Mouse (Mus musculus) neural tube, embryonic 15.5 days (tissue): Measurements from ENCODE around the gene Elobl. TPM values are rescaled to one million over a fixed set of nuclear protein-coding genes. Genes with fewer than 3 reads are reported as not detected.

ENCODE experiments used
- ATAC-seq: fragments of 200-750 bp; cut with Nextera tagmentation; 2 replicates; pipeline ENCODE4 v1.8.0; 2017; ENCODE audit warnings: mild to moderate bottlenecking, moderate TSS enrichment, moderate library complexity; ENCODE audit not compliant: low FRiP score
- H3K27ac ChIP-seq: fragments of 300-500 bp; sonication (generic); replicated peaks from 2 replicates; pipeline ENCODE4 v1.5.1; 2015; ENCODE audit warnings: mild to moderate bottlenecking, inconsistent platforms
- H3K27me3 ChIP-seq: fragments of 300-500 bp; sonication (generic); replicated peaks from 2 replicates; pipeline ENCODE4 v1.6.1; 2015; ENCODE audit warnings: inconsistent platforms
- H3K36me3 ChIP-seq: fragments of 300-500 bp; sonication (generic); 2 replicates; pipeline ENCODE4 v1.6.1; 2015; ENCODE audit warnings: inconsistent platforms
- H3K4me1 ChIP-seq: fragments of 300-500 bp; sonication (generic); 2 replicates; pipeline ENCODE4 v1.6.1; 2015; ENCODE audit warnings: inconsistent platforms
- H3K4me2 ChIP-seq: fragments of 300-500 bp; sonication (generic); 2 replicates; pipeline ENCODE4 v1.6.1; 2015; ENCODE audit warnings: inconsistent platforms, mild to moderate bottlenecking, moderate library complexity
- H3K4me3 ChIP-seq: fragments of 300-500 bp; sonication (generic); replicated peaks from 2 replicates; pipeline ENCODE4 v1.5.1; 2015; ENCODE audit warnings: mild to moderate bottlenecking, inconsistent platforms
- H3K9ac ChIP-seq: fragments of 300-500 bp; sonication (generic); replicated peaks from 2 replicates; pipeline ENCODE4 v1.6.1; 2015; ENCODE audit warnings: mild to moderate bottlenecking, inconsistent platforms
- H3K9me3 ChIP-seq: fragments of 300-500 bp; sonication (generic); replicated peaks from 2 replicates; pipeline ENCODE4 v1.6.1; 2016; ENCODE audit warnings: inconsistent platforms
- WGBS: fragments of 180-500 bp; shearing (Covaris S2); methylation state at CpG from one replicate; pipeline ENCODE4 v1.1.7; 2015; ENCODE audit warnings: mixed read lengths; 5-methylcytosine and 5-hydroxymethylcytosine counted together
- polyA plus RNA-seq: library from polyadenylated mRNA; unstranded; fragments of >200 nt; fragmentation: Nextera tagmentation; extraction: Ambion mirVana; gene quantifications from 2 replicates; pipeline ENCODE4 v1.2.1, GENCODE M21; 2015

Gene Elobl
- polyA plus RNA-seq, 1 experiment from 2014 or later = not detected

GRCm38 (mm10) chr11:88950640-88951250, 16.0 kb downstream of the Elobl start:
- Histone ChIP-seq H3K4me3 (no peak overlapping the region), H3K27me3 (no peaks in the 10 kb centered on the region), H3K4me1 (peaks cover 19% of the 10 kb centered on the region), H3K36me3 (peaks cover 9% of the 10 kb centered on the region), H3K9me3 (no peaks in the 10 kb centered on the region), H3K4me2 (no peak overlapping the region), H3K9ac (no peak overlapping the region), H3K27ac (no peak overlapping the region)
- no peak for ATAC-seq
- 92% methylated on average over 13 of the region's 13 CpGs for WGBS

GRCm38 (mm10) chr11:88949802-88950639, 16.7 kb downstream of the Elobl start:
- Histone ChIP-seq H3K4me1 (peaks cover 13% of the 10 kb centered on the region), H3K9ac (no peak overlapping the region), H3K4me2 (no peak overlapping the region), H3K27ac (no peak overlapping the region), H3K36me3 (peaks cover 13% of the 10 kb centered on the region), H3K9me3 (no peaks in the 10 kb centered on the region), H3K27me3 (no peaks in the 10 kb centered on the region), H3K4me3 (no peak overlapping the region)
- ATAC-seq = no peak
- WGBS = 87% methylated on average over 8 of the region's 8 CpGs

GRCm38 (mm10) chr11:88948896-88949295, 17.8 kb downstream of the Elobl start:
- Histone ChIP-seq H3K4me3 (no peak overlapping the region), H3K9ac (no peak overlapping the region), H3K4me1 (0 out of 2 replicates have a peak, but pooled peaks cover 4% of the 10 kb centered on the region), H3K4me2 (no peak overlapping the region), H3K27me3 (no peaks in the 10 kb centered on the region), H3K9me3 (no peaks in the 10 kb centered on the region), H3K36me3 (peaks cover 15% of the 10 kb centered on the region), H3K27ac (no peak overlapping the region)
- 86% methylated on average over 8 of the region's 8 CpGs for WGBS
- ATAC-seq = no peak

- Histone ChIP-seq H3K9ac (no peak overlapping the region), H3K36me3 (peaks cover 20% of the 10 kb centered on the region), H3K9me3 (no peaks in the 10 kb centered on the region), H3K27me3 (no peaks in the 10 kb centered on the region), H3K4me2 (no peak overlapping the region), H3K27ac (no peak overlapping the region), H3K4me3 (no peak overlapping the region), H3K4me1 (0 out of 2 replicates have a peak, but pooled peaks cover 2% of the 10 kb centered on the region)
- no peak for ATAC-seq
- WGBS = 91% methylated on average over 6 of the region's 8 CpGs
Measured at GRCm38 (mm10) chr11:88945971-88946585, 20.7 kb downstream of the Elobl start.

GRCm38 (mm10) chr11:88941489-88941888, 25.2 kb downstream of the Elobl start:
- 84% methylated on average over 12 of the region's 12 CpGs for WGBS
- no peak overlapping the region for H3K27ac ChIP-seq
- peaks cover 22% of the 10 kb centered on the region for H3K36me3 ChIP-seq
- H3K4me3 ChIP-seq = no peak overlapping the region
- no peaks in the 10 kb centered on the region for H3K4me1 ChIP-seq
- no peaks in the 10 kb centered on the region for H3K27me3 ChIP-seq
- H3K9me3 ChIP-seq = no peaks in the 10 kb centered on the region
- no peak for ATAC-seq
- H3K4me2 ChIP-seq = no peak overlapping the region
- H3K9ac ChIP-seq = no peak overlapping the region

- H3K4me2 ChIP-seq = no peak overlapping the region
- WGBS = 93% methylated on average over 4 of the region's 4 CpGs
- H3K27me3 ChIP-seq = no peaks in the 10 kb centered on the region
- no peaks in the 10 kb centered on the region for H3K4me1 ChIP-seq
- no peaks in the 10 kb centered on the region for H3K9me3 ChIP-seq
- no peak for ATAC-seq
- H3K27ac ChIP-seq = no peak overlapping the region
- no peak overlapping the region for H3K4me3 ChIP-seq
- H3K9ac ChIP-seq = no peak overlapping the region
- peaks cover 26% of the 10 kb centered on the region for H3K36me3 ChIP-seq
Measured at GRCm38 (mm10) chr11:88939634-88940033, 27.1 kb downstream of the Elobl start.

GRCm38 (mm10) chr11:88938770-88939169, 28.0 kb downstream of the Elobl start:
- Histone ChIP-seq H3K27ac (no peak overlapping the region), H3K27me3 (no peaks in the 10 kb centered on the region), H3K9ac (no peak overlapping the region), H3K4me1 (no peaks in the 10 kb centered on the region), H3K4me3 (no peak overlapping the region), H3K9me3 (no peaks in the 10 kb centered on the region), H3K36me3 (peaks cover 26% of the 10 kb centered on the region), H3K4me2 (no peak overlapping the region)
- 98% methylated on average over 2 of the region's 2 CpGs for WGBS
- ATAC-seq = no peak

- no peak for ATAC-seq
Measured at GRCm38 (mm10) chr11:88937886-88938285, 28.8 kb downstream of the Elobl start.

GRCm38 (mm10) chr11:88934089-88935000, 32.4 kb downstream of the Elobl start:
- Histone ChIP-seq H3K27ac (no peak overlapping the region), H3K4me3 (no peak overlapping the region), H3K9ac (no peak overlapping the region), H3K36me3 (peaks cover 23% of the 10 kb centered on the region), H3K4me1 (no peaks in the 10 kb centered on the region), H3K27me3 (no peaks in the 10 kb centered on the region), H3K9me3 (no peaks in the 10 kb centered on the region), H3K4me2 (no peak overlapping the region)
- ATAC-seq = no peak
- 94% methylated on average over 19 of the region's 19 CpGs for WGBS

More at GRCm38 (mm10) chr11:88937886-88938285, 28.8 kb downstream of the Elobl start:
- Histone ChIP-seq H3K4me2 (no peak overlapping the region), H3K4me1 (no peaks in the 10 kb centered on the region), H3K27ac (no peak overlapping the region), H3K4me3 (no peak overlapping the region), H3K9me3 (no peaks in the 10 kb centered on the region), H3K9ac (no peak overlapping the region), H3K36me3 (peaks cover 27% of the 10 kb centered on the region), H3K27me3 (no peaks in the 10 kb centered on the region)
- 98% methylated on average over 2 of the region's 2 CpGs for WGBS

GRCm38 (mm10) chr11:88933030-88933429, 33.7 kb downstream of the Elobl start:
- no peak overlapping the region for H3K27ac ChIP-seq
- H3K9ac ChIP-seq = no peak overlapping the region
- H3K4me1 ChIP-seq = no peaks in the 10 kb centered on the region
- WGBS = 95% methylated on average over 9 of the region's 9 CpGs
- no peak for ATAC-seq
- H3K27me3 ChIP-seq = no peaks in the 10 kb centered on the region
- no peak overlapping the region for H3K4me3 ChIP-seq
- H3K9me3 ChIP-seq = no peaks in the 10 kb centered on the region
- no peak overlapping the region for H3K4me2 ChIP-seq
- peaks cover 26% of the 10 kb centered on the region for H3K36me3 ChIP-seq
